Mouse (Mus musculus): Measurements from ENCODE around the gene Olfr1140.

Gene Olfr1140

GRCm38 (mm10) chr2:87743452-87743851 is at the start of gene Olfr1140:
Olfr1140 (plus strand) TSS chr2:87743752.
- DNase-seq (ENCODE audit: low read depth, low spot score), result no peak

GRCm38 (mm10) chr2:87693847-87694246 is 49.7 kb upstream of the Olfr1140 start, which contains the start of gene Olfr1136:
Olfr1136 (minus strand) TSS chr2:87693947.
- no peak for DNase-seq (ENCODE audit: low read depth, low spot score)

DNA sequence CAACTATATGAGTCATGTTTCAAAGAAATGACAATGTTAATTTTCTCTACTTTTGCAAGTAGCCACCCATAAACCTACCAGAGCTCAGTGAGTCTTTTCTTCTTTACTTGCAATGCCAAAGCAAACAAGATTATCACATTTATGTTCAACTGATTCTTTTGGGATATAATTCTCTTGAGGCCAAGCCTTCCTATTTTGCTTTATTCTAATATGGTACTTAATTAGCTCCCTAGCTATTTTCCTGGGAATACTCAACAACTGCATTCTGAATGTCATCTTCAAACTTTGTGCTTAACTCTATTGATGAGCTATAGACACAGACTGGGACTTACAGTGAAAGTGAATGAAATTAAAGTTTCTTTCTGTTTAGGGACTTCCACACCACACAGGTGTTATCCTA is 30.5 kb upstream of the Olfr1140 start, which contains the start of gene Olfr1137:
Gene Olfr1137, minus strand, starts transcription at position 101 of the 400 bp plus-strand sequence.
- no peak for DNase-seq (ENCODE audit: low read depth, low spot score)

DNA sequence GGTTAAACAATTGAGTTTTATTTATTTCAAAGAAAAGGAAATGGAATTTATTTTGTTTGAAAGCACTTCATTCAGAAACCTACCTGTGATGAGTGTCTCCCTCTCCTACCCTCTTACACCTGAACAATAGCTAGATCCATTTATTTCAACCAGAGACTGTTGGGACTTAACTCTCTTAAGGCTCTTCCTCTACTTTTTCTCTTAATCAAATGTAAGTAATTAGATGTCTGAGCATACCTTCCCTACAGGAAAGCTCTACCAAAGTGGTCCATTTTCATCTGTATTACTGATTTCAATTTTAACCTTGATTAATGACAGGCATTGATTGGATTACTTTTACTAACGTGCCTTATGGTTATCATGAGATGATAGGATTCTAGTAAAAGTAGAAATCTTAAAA is 3.7 kb upstream of the Olfr1140 start, which contains the start of gene Olfr1138:
Gene Olfr1138, minus strand, starts transcription at position 101 of the 400 bp plus-strand sequence.
- DNase-seq (ENCODE audit: low read depth, low spot score), result no peak

DNA sequence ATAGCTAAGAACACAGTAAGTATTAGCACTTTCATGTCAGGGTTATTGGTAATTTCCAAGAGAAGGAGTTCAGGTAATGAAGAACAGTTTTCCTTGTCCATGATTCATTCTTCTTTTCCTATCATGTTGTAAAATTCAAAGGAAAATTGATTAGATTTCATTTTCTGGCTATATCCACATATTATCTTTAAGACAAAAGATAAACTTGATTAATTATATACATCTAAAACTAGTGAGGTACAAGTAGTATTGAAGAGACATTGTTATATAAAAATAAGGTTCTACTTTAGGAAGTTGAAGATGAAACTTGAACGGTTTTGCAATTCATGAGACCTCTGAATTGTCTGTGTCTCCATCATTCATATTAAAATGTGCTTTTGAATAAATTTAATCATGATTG is 10.3 kb downstream of the Olfr1140 start, which contains the start of gene Olfr1141:
Gene Olfr1141, minus strand, starts transcription at position 101 of the 400 bp plus-strand sequence.
- no peak for DNase-seq (ENCODE audit: low read depth, low spot score)

DNA sequence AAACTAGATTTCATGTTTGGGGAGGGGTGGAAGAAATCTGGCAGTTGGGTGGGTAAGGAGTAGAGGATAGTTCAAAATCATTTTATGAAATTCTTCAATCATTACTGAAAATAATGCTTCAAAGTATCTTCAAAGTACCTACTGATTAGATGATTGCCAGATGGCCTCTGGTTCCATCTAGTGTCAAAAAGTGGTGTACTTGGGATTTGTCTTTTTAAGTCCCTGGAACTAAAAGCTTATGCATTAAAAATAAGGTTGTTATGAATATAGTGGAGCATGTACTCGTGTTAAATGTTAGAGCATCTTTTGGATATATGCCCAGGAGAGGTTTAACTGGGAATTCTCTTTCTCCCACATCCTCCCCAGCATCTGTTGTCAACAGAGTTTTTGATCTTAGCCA is 32.6 kb downstream of the Olfr1140 start:
- DNase-seq (ENCODE audit: low read depth, low spot score), result peak; percentile 43

DNA sequence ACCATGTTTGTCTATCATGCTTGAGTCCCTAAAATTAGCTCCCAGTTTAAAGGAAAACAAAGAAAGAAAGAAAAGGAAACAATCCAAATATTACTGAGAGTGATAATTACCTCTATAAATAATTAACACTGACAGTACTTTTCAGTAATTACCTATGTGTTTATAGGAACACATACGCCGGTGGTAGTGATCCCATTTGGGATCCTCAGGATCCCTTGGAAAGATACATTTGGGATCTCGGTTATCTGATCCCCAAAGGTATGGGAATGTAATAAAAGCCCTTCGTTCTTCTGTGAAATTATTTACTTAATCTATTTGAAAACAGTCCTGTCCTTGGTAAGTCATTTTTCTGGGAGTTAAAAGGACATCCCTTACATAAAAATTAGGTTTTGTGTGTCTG is 35.6 kb downstream of the Olfr1140 start, which contains the start of gene Olfr152:
Gene Olfr152, plus strand, starts transcription at position 301 of the 400 bp plus-strand sequence.
- DNase-seq (ENCODE audit: low read depth, low spot score), result no peak
